Mouse (Mus musculus) left cerebral cortex, adult 18-20 months (tissue): ENCODE measurements around the gene Ap2b1. TPM values are rescaled to one million over a fixed set of nuclear protein-coding genes. Genes with fewer than 3 reads are reported as not detected.
"Not testable (repeated sequence)": the region's sequence is repeated elsewhere in the genome, so short reads cannot be mapped to it uniquely, and the experiment has no call there.

Experiments
- DNase-seq, 2 experiments: peaks; one replicate each; pipeline ENCODE4 v3.0.0; 2021 to 2022; ENCODE audit warnings: low spot score in 2 of 2, mixed read lengths in 1 of 2
- total RNA-seq, 2 experiments: library from RNA; stranded (reverse); gene quantifications; 2 replicates each; pipeline ENCODE4 v1.2.3; 2021

The Ap2b1 gene
- total RNA-seq, 2 experiments from 2014 or later, result 280 to 293 TPM

DNA sequence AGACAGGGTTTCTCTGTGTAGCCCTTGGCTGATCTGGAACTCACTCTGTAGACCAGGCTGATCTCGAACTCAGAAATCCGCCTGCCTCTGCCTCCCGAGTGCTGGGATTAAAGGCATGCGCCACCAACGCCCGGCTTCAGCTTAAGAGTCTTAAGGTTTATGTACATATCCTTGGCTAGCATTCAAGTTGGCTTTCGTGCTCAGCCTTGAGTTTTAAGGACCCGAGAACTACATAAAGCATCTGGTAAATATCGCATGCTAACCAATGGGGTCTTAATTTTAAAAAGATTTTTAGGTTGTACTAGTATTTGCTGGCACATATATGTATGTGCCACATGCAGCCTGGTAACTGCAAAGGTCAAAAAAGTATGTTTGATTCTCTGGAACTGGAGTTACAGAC lies 900 bp downstream of the Ap2b1 start:
- no peak for DNase-seq

DNA sequence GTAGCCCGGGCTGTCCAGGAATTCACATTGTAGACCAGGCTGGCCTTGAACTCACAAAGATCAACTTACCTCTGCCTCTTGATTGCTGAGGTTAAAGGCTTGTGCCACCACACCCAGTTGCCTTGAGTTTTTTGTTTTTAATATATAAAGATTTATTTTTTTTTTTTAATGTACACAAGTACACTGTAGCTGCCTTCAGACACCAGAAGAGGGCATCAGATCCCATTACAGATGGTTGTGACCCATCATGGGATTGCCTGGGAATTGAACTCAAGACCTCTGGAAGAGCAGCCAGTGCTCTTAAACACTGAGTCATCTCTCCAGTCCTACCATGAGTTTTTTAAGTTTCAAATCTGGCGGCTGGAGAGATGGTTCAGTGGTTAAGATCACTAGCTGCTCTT lies 2.6 kb downstream of the Ap2b1 start:
- DNase-seq, result no peak

DNA sequence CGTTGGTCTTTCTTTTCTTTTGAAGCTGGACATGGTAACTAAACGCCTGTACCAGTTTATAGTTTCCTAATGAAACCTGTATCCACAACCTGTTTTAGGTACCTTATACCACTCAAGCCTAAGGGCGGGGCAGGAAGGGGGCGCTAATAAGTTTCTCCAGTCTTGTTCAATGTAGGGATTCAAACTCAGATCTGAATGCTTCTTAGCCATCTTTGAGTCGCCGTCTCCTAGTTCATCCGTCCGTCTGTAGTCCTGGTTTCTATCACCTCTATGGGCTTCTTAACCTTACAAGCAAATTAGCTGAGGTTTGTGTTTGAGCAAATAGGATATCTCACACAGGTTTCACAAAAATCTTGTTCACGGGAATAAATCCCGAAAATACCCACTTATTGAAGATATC lies 3.3 kb downstream of the Ap2b1 start:
- DNase-seq, result no peak

DNA sequence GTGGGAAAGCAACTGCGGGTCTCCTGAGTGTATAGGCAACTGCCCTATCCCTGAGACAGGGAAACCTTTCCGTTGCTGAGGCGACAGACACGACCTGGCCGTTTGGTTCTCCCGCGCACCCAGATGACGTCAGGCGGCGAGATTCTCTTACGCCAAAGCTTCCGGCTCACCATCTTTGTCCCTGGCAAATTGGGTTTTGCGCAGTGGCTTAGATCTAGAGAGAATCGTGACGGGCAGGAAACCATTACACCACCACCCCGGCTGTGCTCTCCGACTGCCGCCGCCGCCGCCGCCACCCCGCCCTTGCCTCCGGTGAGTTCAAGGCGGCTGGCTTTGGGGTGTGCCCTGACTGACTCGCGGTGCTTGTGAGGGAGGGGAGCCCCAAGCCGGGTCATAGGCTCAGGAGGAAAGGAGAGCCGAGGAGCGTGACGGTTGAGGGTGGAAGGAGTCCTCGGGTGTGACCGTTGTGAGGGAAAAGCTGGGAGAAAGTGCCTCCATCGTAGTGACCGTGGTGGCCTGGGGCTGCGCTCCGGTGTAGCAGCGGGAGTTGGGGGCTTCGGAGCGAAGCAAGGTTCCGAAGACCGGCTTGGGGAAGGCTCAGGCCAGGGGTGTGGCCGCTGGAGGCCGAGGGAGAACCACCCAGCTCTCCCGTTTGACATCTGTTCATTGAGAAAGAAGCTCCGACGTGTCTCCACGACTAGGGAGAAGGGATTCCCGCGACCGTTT lies 3.9 kb downstream of the Ap2b1 start, which contains the start of gene Pex12:
Gene Pex12 (minus strand): TSS at position 61 of the 726 bp plus-strand sequence.
- DNase-seq, result peak; percentile 96

DNA sequence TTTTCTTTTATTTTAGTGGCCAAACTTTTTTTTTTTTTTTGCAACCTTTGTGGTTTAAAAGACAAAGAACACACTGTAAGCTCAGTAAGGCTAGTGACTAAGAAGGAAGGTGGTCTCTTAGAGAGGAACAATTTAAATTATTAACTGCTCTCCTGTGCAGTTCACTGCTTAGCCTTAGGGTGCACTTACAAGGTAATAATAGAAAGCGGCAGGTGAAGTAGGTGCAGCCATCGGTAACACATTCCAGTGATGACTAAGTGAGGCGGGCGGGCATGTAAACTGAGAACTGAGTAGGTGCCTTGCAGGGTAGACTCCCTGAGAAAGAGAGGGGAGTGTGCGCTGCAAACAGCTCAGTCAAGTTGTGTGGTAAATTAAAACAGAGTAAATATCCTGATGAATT lies 4.9 kb downstream of the Ap2b1 start:
- DNase-seq, result peak in 1 of 2 experiments; percentile 25

DNA sequence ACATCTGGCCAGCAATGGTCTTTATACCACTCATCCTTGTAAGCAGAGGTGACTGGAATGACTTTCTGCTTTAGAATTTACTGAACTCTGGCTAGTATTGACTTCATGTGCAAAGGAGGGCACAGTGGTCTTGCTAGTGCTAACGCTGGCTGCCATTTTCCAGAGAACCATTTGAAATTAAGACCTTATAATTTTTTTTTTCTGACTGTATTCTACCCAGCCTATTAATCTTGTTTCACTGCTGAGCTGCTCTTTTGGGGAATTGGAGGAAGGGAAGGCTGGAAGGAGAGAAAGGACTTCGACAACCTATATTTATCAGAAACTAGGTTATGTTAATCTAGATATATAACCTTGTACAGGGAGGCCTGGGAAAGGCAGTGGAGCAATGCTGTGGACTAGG lies 5.7 kb downstream of the Ap2b1 start:
- no peak for DNase-seq

DNA sequence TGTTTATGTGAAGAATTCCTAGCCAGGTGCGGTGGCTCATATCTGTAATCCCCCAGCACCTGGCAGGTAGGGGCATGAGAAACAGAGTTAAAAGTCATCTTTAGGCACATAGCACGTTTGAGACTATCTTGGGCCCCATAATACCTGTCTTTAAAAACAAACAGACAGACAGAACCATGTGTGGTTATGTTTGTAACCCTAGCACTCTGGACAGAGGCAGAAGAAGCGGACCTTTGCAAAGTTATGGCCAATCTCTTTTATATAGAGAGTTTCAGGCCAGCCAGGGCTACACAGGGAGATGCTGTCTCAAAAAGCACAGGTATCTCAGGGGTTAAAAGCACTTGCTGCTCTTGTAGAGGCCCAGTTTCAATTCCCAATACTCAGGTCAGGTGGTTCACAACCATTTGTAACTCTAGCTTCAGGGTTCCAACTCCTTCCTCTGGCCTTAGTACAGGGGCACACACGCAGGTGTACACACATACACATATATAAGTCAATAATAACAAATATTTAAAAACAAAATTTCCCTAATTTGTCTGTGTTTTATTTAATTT lies 8.0 kb downstream of the Ap2b1 start:
- DNase-seq, result no peak

DNA sequence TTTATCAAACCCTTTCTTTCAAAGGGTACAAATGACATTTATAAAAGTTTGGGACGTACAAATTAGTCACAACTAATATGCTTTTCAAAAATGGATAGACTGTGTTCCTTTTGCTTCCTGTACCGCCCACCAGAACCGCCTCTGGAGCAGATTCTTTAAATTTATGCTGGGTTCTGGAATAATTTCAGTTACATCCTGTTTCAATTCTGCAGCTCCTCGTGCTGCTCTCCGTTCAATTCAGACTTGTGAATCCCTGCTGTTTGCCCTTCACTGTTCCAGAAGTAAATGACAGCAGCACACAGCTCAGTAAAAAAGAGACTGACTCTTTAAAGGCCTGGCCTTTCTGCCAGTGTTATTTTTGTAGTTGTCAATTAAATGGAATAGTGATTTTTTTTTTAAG lies 13.6 kb downstream of the Ap2b1 start:
- peak; percentile 37 to 59 for DNase-seq

DNA sequence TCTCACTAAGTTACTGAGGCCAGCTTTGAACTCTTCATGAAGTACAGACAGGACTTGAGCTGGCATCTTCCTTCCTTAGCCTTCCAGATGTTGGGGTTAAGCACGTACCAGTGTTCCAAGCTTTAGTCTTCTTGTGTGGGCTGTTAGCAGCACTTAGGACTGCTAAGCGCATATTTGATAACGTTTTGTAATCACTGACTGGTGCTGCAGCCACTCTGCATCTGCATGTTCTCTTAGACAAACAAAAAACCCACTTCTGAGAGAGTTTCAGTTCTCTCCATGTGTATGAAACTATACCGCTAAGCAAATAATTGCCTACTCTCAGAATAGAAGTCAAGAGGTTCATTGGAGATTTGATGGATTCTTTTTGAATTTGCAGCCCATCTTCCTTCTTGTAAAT lies 20.2 kb downstream of the Ap2b1 start:
- DNase-seq, result no peak

DNA sequence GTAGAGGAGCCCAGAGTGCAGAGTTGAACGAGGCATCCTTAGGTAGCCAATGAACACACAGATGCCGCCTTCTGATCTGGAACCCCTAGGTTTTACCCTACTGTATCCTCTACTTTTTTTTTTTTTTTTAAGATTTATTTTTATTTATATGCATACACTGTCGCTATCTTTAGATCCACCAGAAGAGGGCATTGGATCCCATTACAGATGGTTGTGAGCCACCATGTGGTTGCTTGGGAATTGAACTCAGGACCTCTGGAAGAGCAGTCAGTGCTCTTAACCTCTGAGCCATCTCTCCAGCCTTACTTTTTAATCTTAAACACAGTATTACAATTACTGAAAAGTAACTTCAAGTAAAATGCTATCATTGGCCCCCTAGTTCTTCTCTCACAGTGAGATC lies 27.9 kb downstream of the Ap2b1 start:
- DNase-seq, result not testable (repeated sequence)

DNA sequence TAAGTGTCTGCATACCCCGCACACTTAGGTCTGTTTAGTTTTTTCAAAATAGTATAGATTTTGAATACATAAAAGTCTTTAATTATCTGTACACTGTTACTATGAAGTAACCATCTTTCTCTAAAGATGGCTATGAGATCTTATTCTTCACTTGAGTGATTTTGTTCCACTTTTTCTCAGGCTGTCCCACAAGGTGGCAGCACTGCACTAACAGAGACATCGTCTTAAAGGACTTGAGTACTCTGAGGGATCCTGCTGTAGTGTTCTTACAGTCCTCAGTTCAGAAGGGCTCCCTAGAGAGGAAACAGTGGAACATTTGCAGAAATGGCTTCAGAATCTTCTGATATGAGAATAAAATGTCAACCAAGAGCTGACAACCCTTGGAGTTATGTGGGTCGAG lies 28.6 kb downstream of the Ap2b1 start:
- DNase-seq, result peak; percentile 60 to 65

DNA sequence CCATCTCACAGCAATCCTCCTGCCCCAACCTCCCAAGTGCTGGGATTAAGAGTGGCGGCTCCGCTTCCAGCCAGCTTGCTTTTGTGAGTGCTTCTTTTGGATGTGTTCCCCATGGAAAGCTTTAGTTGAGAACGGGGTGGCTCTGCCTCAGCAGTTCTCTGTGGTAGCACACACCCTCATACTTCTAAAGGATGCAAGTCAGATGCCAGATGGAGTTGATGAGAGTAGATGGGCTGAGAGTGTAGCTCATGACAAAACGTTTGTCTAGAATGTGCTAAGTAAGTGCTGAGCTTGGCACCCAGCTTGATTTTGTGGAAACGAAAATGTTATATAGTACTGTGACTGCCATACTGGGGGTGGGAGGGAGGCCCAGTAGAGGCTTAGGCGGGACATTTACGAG lies 37.0 kb downstream of the Ap2b1 start:
- peak; percentile 12 to 31 for DNase-seq

DNA sequence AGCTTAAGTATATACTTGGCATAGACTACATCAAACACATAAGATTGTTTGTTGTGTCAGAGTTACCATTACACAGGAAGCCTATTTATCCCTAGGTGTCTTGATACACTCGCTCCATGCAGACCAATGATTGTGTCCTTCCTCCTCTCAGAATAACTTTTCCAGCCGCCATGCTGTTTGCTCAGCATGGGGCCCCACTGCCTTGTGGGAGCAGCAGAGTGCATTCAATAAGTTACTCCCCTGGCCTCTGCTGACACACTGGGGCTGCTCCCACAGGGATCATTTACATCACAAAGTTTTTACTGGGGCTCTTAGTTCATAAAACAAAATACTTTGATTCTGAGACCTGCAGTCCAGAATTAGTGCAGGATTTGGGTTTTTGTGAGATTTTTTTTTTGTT lies 40.9 kb downstream of the Ap2b1 start:
- DNase-seq, result no peak

DNA sequence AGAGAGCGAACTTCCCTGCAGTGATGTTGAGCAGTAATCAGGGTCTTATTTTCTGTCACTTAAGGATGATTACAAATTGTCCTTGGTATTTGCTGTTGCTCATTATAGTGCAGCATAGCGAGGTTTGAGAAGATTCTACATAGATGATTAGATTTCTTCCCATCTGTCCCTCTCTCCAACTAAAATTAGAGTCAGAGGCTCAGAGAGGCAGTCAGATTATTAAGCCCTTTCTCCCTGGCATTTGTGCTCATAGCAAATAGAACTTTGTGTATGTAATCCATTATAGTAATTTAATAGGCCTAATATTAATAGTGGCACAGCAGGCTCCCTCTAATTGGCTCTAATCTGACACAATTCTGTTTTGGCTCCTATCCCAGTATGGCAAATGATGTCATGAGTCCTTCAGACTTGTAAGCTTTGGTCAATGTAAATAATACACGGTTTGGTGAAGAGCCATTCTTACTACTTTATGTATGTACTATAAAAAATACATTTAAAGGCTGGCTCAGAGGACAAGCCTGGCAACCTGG lies 43.0 kb downstream of the Ap2b1 start:
- no peak for DNase-seq

DNA sequence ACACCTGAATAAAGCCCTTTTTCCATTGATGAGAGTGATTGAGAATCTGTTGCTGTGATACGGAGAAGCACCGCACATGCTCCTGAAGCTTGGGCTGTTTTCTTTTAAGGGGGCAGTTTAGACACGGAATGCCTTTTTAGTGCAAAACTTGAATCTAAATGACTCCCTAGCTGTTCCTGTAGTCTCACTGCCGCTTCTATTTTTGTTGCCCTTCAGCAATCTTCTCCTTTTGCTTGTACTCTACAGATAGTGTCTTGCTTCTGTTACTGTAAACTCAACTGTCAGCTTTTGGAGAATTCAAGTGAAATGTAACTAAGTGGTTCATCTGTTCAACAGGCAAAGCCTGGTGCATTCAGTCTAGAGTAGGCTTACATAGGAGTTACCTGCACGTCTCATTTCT lies 56.6 kb downstream of the Ap2b1 start:
- DNase-seq, result no peak

DNA sequence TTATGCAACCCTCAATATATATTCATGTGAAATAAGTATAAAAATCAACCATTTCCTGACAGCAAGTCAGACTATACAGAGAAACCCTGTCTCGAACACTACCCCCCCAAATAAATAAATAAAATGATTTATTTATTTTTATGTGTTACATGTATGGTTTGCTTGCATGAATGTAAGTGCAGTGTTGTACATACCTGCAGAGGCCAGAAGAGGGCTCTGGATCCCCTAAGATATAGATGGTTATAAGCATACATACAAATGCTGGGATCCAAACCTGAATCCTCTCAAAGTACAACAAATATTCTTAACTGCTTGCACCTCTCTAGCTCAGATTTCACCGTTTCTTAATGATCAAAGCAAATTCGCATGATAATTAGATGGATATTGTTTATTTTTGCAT lies 58.6 kb downstream of the Ap2b1 start:
- peak in 1 of 2 experiments; percentile 35 for DNase-seq

DNA sequence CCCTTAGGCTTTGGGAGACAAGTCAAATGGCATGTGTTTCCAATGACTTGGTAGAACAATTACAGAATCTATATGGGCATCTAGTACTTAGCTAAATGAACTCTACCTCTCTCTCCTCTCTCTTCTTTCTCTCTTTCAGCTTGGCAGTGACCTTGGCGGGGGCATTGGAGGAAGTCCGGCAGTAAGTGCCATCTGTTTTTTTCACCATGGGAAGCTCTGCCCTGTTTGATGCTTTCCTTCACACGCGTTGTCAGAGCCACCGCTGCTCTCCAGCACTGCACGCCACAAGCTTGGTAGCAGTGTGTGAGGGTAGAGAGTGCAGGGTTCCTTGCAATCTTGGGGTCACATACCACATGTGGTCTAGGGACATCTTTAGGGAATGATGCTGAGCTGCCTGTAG lies 65.8 kb downstream of the Ap2b1 start:
- no peak for DNase-seq

DNA sequence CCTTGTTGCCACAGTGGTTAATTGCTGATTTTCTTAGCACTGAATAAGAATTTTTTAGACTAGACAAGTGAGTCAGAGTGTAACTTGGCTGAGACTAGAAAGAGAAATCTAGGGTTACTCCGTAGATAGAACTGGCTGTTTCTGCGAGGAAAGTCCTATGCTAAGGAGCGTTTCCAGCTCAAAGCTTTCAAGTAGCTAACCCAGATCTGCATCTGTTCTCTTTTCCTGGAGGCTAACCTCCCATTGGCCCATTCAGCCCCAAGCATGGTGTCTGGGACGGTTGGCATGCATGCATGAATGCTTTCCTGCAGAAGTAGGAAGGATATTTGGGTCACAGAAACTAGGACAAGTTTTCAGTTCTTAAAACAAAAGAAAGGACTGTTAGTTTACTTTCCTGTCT lies 72.4 kb downstream of the Ap2b1 start:
- peak; percentile 24 to 42 for DNase-seq

DNA sequence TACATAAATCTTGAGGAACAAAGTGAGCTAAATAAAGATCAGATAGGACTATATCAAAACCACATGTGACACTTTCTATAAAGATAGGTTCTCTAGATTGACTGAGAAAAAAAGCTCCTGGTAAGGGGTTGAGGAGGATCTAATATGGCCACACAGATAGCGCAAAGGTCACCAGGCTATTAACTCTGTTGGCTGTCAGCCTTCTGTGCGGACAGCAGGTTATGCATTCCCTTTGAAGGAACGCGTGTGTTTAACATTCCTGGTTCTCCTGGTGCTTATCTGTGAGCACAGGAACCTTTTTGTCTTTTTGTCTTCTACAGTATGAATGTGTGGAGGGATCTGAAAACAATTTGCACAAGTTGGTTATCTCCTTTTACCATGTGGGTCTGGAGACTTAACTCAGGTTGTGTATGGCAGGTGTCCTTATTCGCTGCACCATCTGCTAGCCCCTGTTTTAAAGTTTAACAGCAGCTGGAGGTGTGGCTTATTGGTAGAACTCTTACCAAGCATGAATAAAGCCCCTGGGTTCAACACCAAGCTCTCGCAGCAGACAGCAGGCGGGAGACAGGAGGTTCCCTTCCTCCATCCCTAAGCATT lies 81.0 kb downstream of the Ap2b1 start:
- no peak for DNase-seq

DNA sequence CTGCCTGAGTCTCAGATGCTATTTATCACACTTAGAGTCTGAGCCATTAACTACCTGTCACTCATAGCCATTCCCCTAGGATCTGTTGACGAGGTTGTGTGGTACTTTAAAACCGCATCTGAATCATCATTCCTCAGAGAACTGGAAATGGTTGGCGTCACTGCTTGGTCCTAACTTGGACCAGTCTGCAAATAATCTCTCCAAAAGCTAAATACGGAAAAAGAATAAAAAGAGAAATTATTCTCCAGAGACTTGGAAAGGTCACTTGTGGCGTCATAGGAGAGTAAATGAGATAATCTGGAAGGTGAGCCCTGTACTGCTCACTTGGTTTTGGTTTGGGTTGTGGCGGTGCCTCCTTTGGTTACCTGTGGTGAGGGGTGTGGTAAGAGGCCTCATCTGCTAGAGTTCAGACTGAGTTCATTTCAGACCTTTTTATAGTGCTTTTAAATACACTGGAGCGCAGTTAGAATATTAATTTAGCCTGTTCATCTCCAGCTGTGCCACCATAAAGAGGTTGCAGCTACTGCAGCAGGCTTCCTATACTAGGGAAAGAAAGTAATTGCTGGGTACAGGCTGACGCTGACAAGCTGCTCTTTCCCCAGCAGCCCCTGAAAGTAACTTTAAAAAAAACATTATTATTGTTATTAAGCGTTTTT lies 84.2 kb downstream of the Ap2b1 start:
- DNase-seq, result no peak

DNA sequence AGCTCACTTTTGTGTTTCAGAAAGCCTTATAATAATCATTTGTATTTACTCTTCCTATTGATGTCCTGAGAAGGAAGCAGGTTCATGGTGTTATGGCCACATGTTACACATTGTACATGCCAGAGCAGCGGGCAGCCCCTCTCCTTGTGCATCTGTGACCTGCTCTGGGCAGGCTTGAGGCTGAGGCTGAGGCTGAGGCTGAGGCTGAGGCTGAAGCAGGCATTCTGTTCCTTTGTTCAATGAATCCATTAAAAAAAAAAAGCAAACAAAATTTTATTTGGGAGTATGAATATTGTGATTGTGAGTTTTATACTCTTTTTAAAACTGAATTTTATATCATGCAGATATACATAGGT lies 84.7 kb downstream of the Ap2b1 start:
- no peak for DNase-seq

DNA sequence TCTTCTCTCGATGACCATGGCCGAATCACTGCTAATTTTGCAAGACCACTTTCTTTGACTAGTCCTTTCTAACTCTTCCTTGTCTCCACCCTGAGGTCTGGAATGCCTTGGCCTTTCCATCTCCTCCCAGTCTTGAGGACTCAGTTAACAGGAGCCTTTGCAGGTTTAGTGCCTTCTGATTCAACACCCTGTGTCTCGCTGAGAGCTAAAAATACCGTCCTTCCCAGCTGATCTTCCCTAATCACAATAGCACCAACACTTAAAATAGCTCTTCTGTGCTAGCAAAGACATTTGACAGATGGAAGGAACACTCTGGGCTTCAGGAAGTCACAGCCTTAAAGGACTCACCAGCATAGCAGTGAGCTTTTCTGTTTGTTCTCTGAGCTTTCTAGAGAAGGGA lies 94.2 kb downstream of the Ap2b1 start:
- no peak for DNase-seq
